Mouse (Mus musculus) retina, postnatal 7 days (tissue): ENCODE measurements around the gene Olfr680-ps1.
"Not testable (repeated sequence)": the region's sequence is repeated elsewhere in the genome, so short reads cannot be mapped to it uniquely, and the experiment has no call there.

Experiments used
- DNase-seq: peaks from one replicate; pipeline ENCODE4 v3.0.0-alpha.2; 2012; ENCODE audit warnings: low read depth, low spot score

The Olfr680-ps1 gene

DNA sequence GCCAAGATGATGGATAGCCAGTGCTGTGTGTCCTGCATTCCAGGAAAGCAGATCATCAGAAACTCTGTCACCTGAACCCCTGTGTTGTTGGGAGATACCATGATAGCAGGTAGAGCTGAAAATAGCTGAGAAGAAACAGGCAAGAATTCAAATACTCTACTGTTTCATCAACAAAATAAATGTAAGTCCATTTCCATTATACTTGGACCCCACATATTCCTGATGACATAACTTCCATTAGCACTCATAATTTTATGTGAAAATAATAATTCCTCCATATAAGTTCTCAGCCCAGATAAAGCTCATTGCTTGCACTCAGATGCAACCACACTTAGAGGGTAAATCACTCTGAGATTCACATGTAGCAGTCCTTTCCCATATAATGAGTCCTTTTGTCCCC lies at the start of gene Olfr680-ps1:
Gene Olfr680-ps1 (minus strand): TSS at position 101 of the 400 bp plus-strand sequence.
- DNase-seq = not testable (repeated sequence)

DNA sequence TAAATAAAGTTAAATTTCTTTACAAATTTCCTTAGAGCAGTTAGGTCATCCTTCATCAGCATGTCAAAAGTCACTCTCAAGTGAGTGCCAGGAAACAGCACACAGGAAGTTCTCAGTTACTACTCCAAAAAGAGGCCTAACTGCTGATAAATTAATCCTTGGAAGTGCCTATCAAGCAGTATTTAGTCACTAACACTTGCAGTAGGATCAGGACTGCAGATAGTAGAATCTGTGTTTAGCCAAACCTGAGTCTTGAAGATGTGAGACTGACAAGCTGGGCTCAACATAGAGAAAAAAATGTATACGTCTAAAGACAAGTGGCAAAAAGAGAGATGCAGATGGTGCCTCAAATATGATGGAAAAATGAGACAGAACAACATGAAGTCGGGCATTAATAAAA lies 48.7 kb upstream of the Olfr680-ps1 start:
- DNase-seq = no peak

DNA sequence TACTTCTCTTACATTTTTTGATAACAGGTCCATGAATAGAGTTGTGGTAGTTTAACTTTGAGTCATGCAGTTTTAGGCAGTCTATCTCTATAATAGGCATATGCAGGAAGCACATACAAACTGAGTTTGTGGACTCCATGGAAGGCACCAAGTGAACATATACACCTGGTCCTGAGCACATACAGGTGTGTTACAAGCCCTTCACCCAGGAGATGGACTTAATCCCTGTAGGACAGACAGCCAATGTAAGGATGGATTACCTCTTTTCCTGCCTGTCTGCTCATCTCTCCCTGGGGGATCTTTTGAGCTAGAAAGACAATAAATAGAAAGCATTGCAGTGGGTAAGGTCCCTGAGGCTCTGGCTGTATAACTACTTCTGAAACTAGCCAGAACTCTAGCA lies 23.9 kb upstream of the Olfr680-ps1 start, which contains the start of gene Olfr681:
Gene Olfr681 (plus strand): TSS at position 301 of the 400 bp plus-strand sequence.
- DNase-seq = no peak

DNA sequence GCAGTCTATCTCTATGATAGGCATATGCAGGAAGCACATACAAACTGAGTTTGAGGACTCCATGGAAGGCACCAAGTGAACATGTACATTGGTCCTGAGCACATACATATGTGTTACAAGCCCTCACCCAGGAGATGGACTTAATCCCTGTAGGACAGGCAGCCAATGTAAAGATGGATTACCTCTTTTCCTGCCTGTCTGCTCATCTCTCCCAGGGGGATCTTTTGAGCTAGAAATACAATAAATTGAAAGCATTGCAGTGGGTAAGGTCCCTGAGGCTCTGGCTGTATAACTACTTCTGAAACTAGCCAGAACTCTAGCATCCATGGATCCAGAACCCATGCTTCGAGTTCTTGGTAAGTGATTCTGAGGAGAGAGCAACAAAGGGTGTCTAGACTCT lies 11.7 kb downstream of the Olfr680-ps1 start, which contains the start of gene Olfr679:
Gene Olfr679 (plus strand): TSS at position 301 of the 400 bp plus-strand sequence.
- no peak for DNase-seq

DNA sequence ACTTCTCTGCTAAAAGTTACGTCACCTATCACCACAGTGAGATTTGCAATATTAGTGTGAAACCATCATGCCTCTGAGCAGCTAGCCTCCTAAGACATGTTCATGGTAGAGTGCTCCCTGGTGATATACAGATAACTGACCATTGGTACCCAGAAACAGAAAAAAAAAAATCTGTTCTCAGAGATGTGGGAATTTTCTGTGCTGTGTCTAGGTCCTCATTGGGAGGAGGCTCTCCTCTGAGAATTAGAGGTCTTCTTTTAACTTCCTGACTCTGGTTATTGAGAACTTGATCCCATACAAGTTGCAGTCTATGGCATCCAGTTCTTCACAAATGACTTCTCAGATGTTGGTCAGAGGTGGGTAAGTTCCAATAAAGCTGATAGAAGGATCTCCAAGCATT lies 28.4 kb downstream of the Olfr680-ps1 start, which contains the start of gene Olfr678:
Gene Olfr678 (plus strand): TSS at position 301 of the 400 bp plus-strand sequence.
- no peak for DNase-seq

DNA sequence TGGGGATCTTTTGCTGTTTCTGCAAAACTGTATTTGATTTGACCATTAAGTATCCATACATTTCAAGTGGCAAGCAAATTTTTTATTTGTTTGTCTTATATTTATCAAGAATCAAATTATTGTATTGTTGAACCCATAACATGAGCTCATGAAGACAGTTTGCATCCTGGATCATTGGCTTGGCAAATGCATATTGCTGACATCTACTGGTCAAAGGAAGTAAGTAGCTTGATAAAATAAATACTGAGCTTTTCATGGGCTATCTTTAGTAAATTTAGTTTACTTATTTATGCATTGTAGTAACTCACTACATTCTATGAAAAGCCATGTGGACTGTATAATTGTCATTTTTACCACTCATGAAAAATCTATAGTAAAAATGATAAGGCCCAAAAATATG lies 33.7 kb downstream of the Olfr680-ps1 start:
- no peak for DNase-seq
